Mouse (Mus musculus) spleen, adult 18-20 months (tissue): ENCODE measurements around the gene B9d1.
A peak's percentile ranks its signal among the peaks of the same experiment; 100 is the strongest.

Experiments
- DNase-seq, 2 experiments: peaks; one replicate each; pipeline ENCODE4 v3.0.0; 2022; ENCODE audit warnings: mixed read lengths in 2 of 2

Gene B9d1

GRCm38 (mm10) chr11:61504713-61505257 is at the start of gene B9d1:
TSS of gene B9d1 (plus strand) at chr11:61505144.
- peak; percentile 86 to 92 for DNase-seq

GRCm38 (mm10) chr11:61464071-61464470 is 40.9 kb upstream of the B9d1 start:
- no peak for DNase-seq

- DNase-seq = no peak
Measured at GRCm38 (mm10) chr11:61465422-61465821, 39.5 kb upstream of the B9d1 start.

GRCm38 (mm10) chr11:61468534-61468933 is 36.4 kb upstream of the B9d1 start:
- DNase-seq = no peak

GRCm38 (mm10) chr11:61469317-61469917 is 35.5 kb upstream of the B9d1 start:
- DNase-seq = no peak

GRCm38 (mm10) chr11:61470880-61471279 is 34.1 kb upstream of the B9d1 start:
- no peak for DNase-seq

- no peak for DNase-seq
Measured at GRCm38 (mm10) chr11:61473630-61474029, 31.3 kb upstream of the B9d1 start.

- DNase-seq = no peak
Measured at GRCm38 (mm10) chr11:61476786-61477382, 28.1 kb upstream of the B9d1 start.

- DNase-seq = no peak
Measured at GRCm38 (mm10) chr11:61477566-61478508, 27.1 kb upstream of the B9d1 start.

- no peak for DNase-seq
Measured at GRCm38 (mm10) chr11:61478788-61479187, 26.2 kb upstream of the B9d1 start.

- DNase-seq = no peak
Measured at GRCm38 (mm10) chr11:61481239-61482090, 23.5 kb upstream of the B9d1 start.

- no peak for DNase-seq
Measured at GRCm38 (mm10) chr11:61483226-61483845, 21.6 kb upstream of the B9d1 start.

GRCm38 (mm10) chr11:61484256-61484612 is 20.7 kb upstream of the B9d1 start:
- no peak for DNase-seq

- DNase-seq = no peak
Measured at GRCm38 (mm10) chr11:61484613-61485540, 20.1 kb upstream of the B9d1 start, which contains the start of gene Mfap4. TSS of gene Mfap4 (plus strand) at chr11:61485431.

GRCm38 (mm10) chr11:61485541-61486457 is 19.1 kb upstream of the B9d1 start:
- no peak for DNase-seq

- DNase-seq = no peak
Measured at GRCm38 (mm10) chr11:61486458-61487219, 18.3 kb upstream of the B9d1 start.

- no peak for DNase-seq
Measured at GRCm38 (mm10) chr11:61487401-61487800, 17.5 kb upstream of the B9d1 start.

GRCm38 (mm10) chr11:61487936-61488335 is 17.0 kb upstream of the B9d1 start:
- no peak for DNase-seq

GRCm38 (mm10) chr11:61489085-61489484 is 15.9 kb upstream of the B9d1 start:
- no peak for DNase-seq
